Mouse (Mus musculus) hindbrain, embryonic 12.5 days (tissue): ENCODE results near the gene Higd2a. TPM values are rescaled to one million over a fixed set of nuclear protein-coding genes. Genes with fewer than 3 reads are reported as not detected.

Experiments
- ATAC-seq: fragments of 200-750 bp; cut with Nextera tagmentation; 2 replicates; pipeline ENCODE4 v1.8.0; 2017; ENCODE audit warnings: moderate TSS enrichment; ENCODE audit not compliant: low FRiP score
- H3K27ac ChIP-seq: fragments of 300-500 bp; sonication (generic); 2 replicates; pipeline ENCODE4 v1.5.1; 2016; ENCODE audit warnings: mild to moderate bottlenecking
- H3K27me3 ChIP-seq: fragments of 300-500 bp; sonication (generic); 2 replicates; pipeline ENCODE4 v1.6.1; 2016; ENCODE audit warnings: mild to moderate bottlenecking
- H3K36me3 ChIP-seq: fragments of 300-500 bp; sonication (generic); 2 replicates; pipeline ENCODE4 v1.6.1; 2016; ENCODE audit warnings: mild to moderate bottlenecking
- H3K4me1 ChIP-seq: fragments of 300-500 bp; sonication (generic); 2 replicates; pipeline ENCODE4 v1.6.1; 2016
- H3K4me2 ChIP-seq: fragments of 300-500 bp; sonication (generic); replicated peaks from 2 replicates; pipeline ENCODE4 v1.6.1; 2016; ENCODE audit warnings: mild to moderate bottlenecking
- H3K4me3 ChIP-seq: fragments of 300-500 bp; sonication (generic); 2 replicates; pipeline ENCODE4 v1.5.1; 2016; ENCODE audit warnings: mild to moderate bottlenecking
- H3K9ac ChIP-seq: fragments of 300-500 bp; sonication (generic); 2 replicates; pipeline ENCODE4 v1.6.1; 2016; ENCODE audit warnings: mild to moderate bottlenecking, moderate library complexity
- H3K9me3 ChIP-seq: fragments of 300-500 bp; sonication (generic); replicated peaks from 2 replicates; pipeline ENCODE4 v1.6.1; 2016; ENCODE audit warnings: mild to moderate bottlenecking
- WGBS: fragments of 180-500 bp; shearing (Covaris S2); methylation state at CpG from one replicate; pipeline ENCODE4 v1.1.7; 2016; 5-methylcytosine and 5-hydroxymethylcytosine counted together
- microRNA-seq: library from miRNA; unstranded; fragments of <30 nt; microRNA quantifications from one replicate; pipeline ENCODE4, GENCODE M21; 2017
- polyA plus RNA-seq: library from polyadenylated mRNA; unstranded; fragments of >200 nt; fragmentation: Nextera tagmentation; extraction: Ambion mirVana; gene quantifications from 2 replicates; pipeline ENCODE4 v1.2.1, GENCODE M21; 2016

Gene Higd2a
- polyA plus RNA-seq, 1 experiment from 2014 or later: 172 TPM

- no peaks in the 10 kb centered on the region for H3K9me3 ChIP-seq
- WGBS: 97% methylated on average over 3 of the region's 3 CpGs
- H3K36me3 ChIP-seq: peaks cover 43% of the 10 kb centered on the region
These were observed 45.0 kb downstream of the Higd2a start for GRCm38 (mm10) chr13:54635011-54635410.

More at GRCm38 (mm10) chr13:54635011-54635410, 45.0 kb downstream of the Higd2a start:
- H3K27ac ChIP-seq: no peak overlapping the region
- H3K4me3 ChIP-seq: no peak overlapping the region
- H3K27me3 ChIP-seq: no peaks in the 10 kb centered on the region
- ATAC-seq: no peak
- H3K9ac ChIP-seq: no peak overlapping the region
- no peak overlapping the region for H3K4me2 ChIP-seq
- no peaks in the 10 kb centered on the region for H3K4me1 ChIP-seq

Small RNA genes lying within 50 kb of the gene (microRNA-seq; reads per million reads assigned to microRNA genes)
- not detected for gene Gm24195

Other genes starting within 250 kb of the Higd2a start
- gene Cplx2, start 218.9 kb upstream of the Higd2a start, polyA plus RNA-seq: 12.5 and 13.8 TPM in 2 replicates
- 123 and 128 TPM in 2 replicates for gene Thoc3, start 121.4 kb upstream of the Higd2a start, polyA plus RNA-seq
- 18.4 and 19.6 TPM in 2 replicates for gene Simc1, start 86.4 kb upstream of the Higd2a start, polyA plus RNA-seq
- 235 and 241 TPM in 2 replicates for gene 4833439L19Rik, start 24.8 kb upstream of the Higd2a start, polyA plus RNA-seq
- gene Arl10, start 15.2 kb upstream of the Higd2a start, polyA plus RNA-seq: 52.1 and 54.2 TPM in 2 replicates
- gene Nop16, start 117 bp upstream of the Higd2a start, polyA plus RNA-seq: 57.1 and 57.8 TPM in 2 replicates
- gene Cltb, start 21.1 kb downstream of the Higd2a start, polyA plus RNA-seq: 54.4 and 58.2 TPM in 2 replicates
- 84.2 and 89.7 TPM in 2 replicates for gene Faf2, start 31.6 kb downstream of the Higd2a start, polyA plus RNA-seq
- 95.6 and 98.0 TPM in 2 replicates for gene Rnf44, start 103.7 kb downstream of the Higd2a start, polyA plus RNA-seq
- not detected in 2 replicates for gene Cdhr2, start 111.3 kb downstream of the Higd2a start, polyA plus RNA-seq
- 26.0 and 30.7 TPM in 2 replicates for gene Gprin1, start 159.7 kb downstream of the Higd2a start, polyA plus RNA-seq
- 2.5 and 2.9 TPM in 2 replicates for gene Sncb, start 176.4 kb downstream of the Higd2a start, polyA plus RNA-seq
- gene Eif4e1b, start 193.8 kb downstream of the Higd2a start, polyA plus RNA-seq: not detected in 2 replicates
- gene Tspan17, start 199.2 kb downstream of the Higd2a start, polyA plus RNA-seq: 30.0 and 35.0 TPM in 2 replicates